21 mouse cellular contexts compared by ENCODE assay signal in genomic region chr16:10691705-10692104, GRCm38 (mm10).
DNase-seq lines count a peak whose midpoint lies in the region; ATAC-seq and TF ChIP-seq lines count a peak whose summit lies in the region.
"Had no signal": no experiment of that assay in that cellular context is flagged by ENCODE, and none has a peak within 500 bp of the region (broad histone marks: within the 10 kb centered on the region; RNA-seq: fewer than 3 reads in every experiment).

No protein-coding gene starts in this region.

- H3K27me3 ChIP-seq in thymus, adult 2 months (ENCODE audit: control insufficient read depth, insufficient read depth, low read length): no peaks in the 10 kb centered on the region
- H3K27me3 ChIP-seq: embryonic facial prominence, embryonic 12.5 days; forebrain, embryonic 13.5 days; forebrain, embryonic 15.5 days; Patski had no signal

- DNase-seq in thymus, adult 2 months: no peak
- no peak for DNase-seq in thymus, postnatal 14 days
- DNase-seq in CD4-positive helper T cell, adult 2 months (ENCODE audit: low read depth, low spot score): peak; percentile 51
- DNase-seq in spleen, postnatal 10 days (ENCODE audit: low spot score in 2 of 2): no peak
- no peak for DNase-seq in layer of hippocampus, postnatal 14 days (ENCODE audit: low spot score in 2 of 2)
- DNase-seq: adrenal gland, adult 8-10 months; adrenal gland, postnatal 14 days; adrenal gland, postnatal 36 days; cerebellum, adult 11-12 months; cerebellum, adult 2 months; cerebellum, adult 9-10 months; cerebellum, postnatal 10 days; cerebellum, postnatal 25 days; forebrain, postnatal 0 days had no signal

- no peak for TF ChIP-seq CTCF in thymus, adult 2 months (IDR thresholded peaks at IDR 0.05; ENCODE audit: borderline replicate concordance, control insufficient read depth, extremely low read depth, insufficient read depth, low read length, poor library complexity)

- no peaks in the 10 kb centered on the region for H3K36me3 ChIP-seq in thymus, adult 2 months (ENCODE audit: control insufficient read depth, insufficient read depth, low read length)
- H3K36me3 ChIP-seq: embryonic facial prominence, embryonic 10.5 days; forebrain, embryonic 15.5 days had no signal

- no peak overlapping the region for H3K4me3 ChIP-seq in thymus, adult 2 months (ENCODE audit: control insufficient read depth, insufficient read depth, low read length)
- H3K4me3 ChIP-seq: embryonic facial prominence, embryonic 10.5 days; embryonic facial prominence, embryonic 12.5 days; forebrain, embryonic 13.5 days; forebrain, embryonic 15.5 days had no signal

- TF ChIP-seq POLR2A in thymus, adult 2 months (IDR thresholded peaks at IDR 0.05; ENCODE audit: control insufficient read depth, extremely low read depth, insufficient read depth, low read length, poor library complexity): no peak

- peak; percentile 10 for ATAC-seq in CD4-positive, CD25-positive, alpha-beta regulatory T cell, adult 4 months
- ATAC-seq: activated CD4-positive, CD25-positive, alpha-beta regulatory T cell, adult 4 months; forebrain, embryonic 13.5 days; forebrain, embryonic 15.5 days; forebrain, postnatal 0 days; Patski had no signal

- H3K4me1 ChIP-seq in thymus, adult 2 months (replicated peaks; ENCODE audit: control insufficient read depth, insufficient read depth, low read length): peaks cover 56% of the 10 kb centered on the region
- H3K4me1 ChIP-seq: forebrain, embryonic 13.5 days had no signal

- WGBS in thymus, adult 2 months: 90% methylated on average over 5 of the region's 5 CpGs

- peak overlapping the region; percentile 32; the same call in 1 of the 2 replicates for H3K27ac ChIP-seq in thymus, adult 2 months (ENCODE audit: control insufficient read depth, insufficient read depth, low read length)
- H3K27ac ChIP-seq: embryonic facial prominence, embryonic 10.5 days; embryonic facial prominence, embryonic 12.5 days; forebrain, embryonic 13.5 days; forebrain, embryonic 15.5 days had no signal
